Mouse (Mus musculus) CD4-positive helper T cell, adult 2 months (primary cell): ENCODE data around the gene Vkorc1.

Experiments used
- DNase-seq: peaks from one replicate; pipeline ENCODE4 v3.0.0-alpha.2; 2012; ENCODE audit warnings: low read depth, missing footprints, low spot score

The Vkorc1 gene

GRCm38 (mm10) chr7:127876467-127877348 lies 18.7 kb downstream of the Vkorc1 start, which contains the start of gene Zfp668:
Gene Zfp668, minus strand, starts transcription at chr7:127876828.
- DNase-seq, result peak; percentile 91

GRCm38 (mm10) chr7:127876041-127876466 lies 19.4 kb downstream of the Vkorc1 start, which contains the start of gene Zfp646:
Gene Zfp646, plus strand, starts transcription at chr7:127876221.
- DNase-seq, result peak; percentile 93

- peak; percentile 90 for DNase-seq
Measured at GRCm38 (mm10) chr7:127875627-127876001, 19.8 kb downstream of the Vkorc1 start.

GRCm38 (mm10) chr7:127874812-127875626 lies 20.4 kb downstream of the Vkorc1 start:
- DNase-seq, result no peak

GRCm38 (mm10) chr7:127870136-127870821 lies 25.1 kb downstream of the Vkorc1 start:
- no peak for DNase-seq

GRCm38 (mm10) chr7:127869149-127869810 lies 26.1 kb downstream of the Vkorc1 start:
- no peak for DNase-seq

GRCm38 (mm10) chr7:127867641-127868040 lies 27.8 kb downstream of the Vkorc1 start:
- no peak for DNase-seq

- DNase-seq, result no peak
Measured at GRCm38 (mm10) chr7:127866434-127866833, 29.0 kb downstream of the Vkorc1 start.

GRCm38 (mm10) chr7:127858258-127858657 lies 37.2 kb downstream of the Vkorc1 start:
- DNase-seq, result no peak

GRCm38 (mm10) chr7:127850906-127851305 lies 44.5 kb downstream of the Vkorc1 start:
- DNase-seq, result no peak

- DNase-seq, result no peak
Measured at GRCm38 (mm10) chr7:127849973-127850875, 45.2 kb downstream of the Vkorc1 start.
